In genomic region chr6:101251916-101252603, GRCm38 (mm10) we compare ENCODE assay signal across 11 mouse cellular contexts.
DNase-seq lines count a peak whose midpoint lies in the region; ATAC-seq lines count a peak whose summit lies in the region.
"Had no signal": no experiment of that assay in that cellular context is flagged by ENCODE, and none has a peak within 500 bp of the region (broad histone marks: within the 10 kb centered on the region; RNA-seq: fewer than 3 reads in every experiment).

No protein-coding gene starts in this region.

- no peak overlapping the region for H3K4me2 ChIP-seq in kidney, embryonic 15.5 days
- H3K4me2 ChIP-seq: limb, embryonic 15.5 days had no signal

- H3K27me3 ChIP-seq in kidney, embryonic 15.5 days, result no peaks in the 10 kb centered on the region
- H3K27me3 ChIP-seq: CH12.LX; limb, embryonic 15.5 days; megakaryocyte, embryonic 14.5 days had no signal

- intact Hi-C loops in left cerebral cortex, postnatal 14 days (cut with DNase I), result loop anchor here (10.0 kb wide), 1 partner anchor 577 kb away; the partner anchor contains the start of gene Shq1

- H3K36me3 ChIP-seq in kidney, embryonic 15.5 days, result no peaks in the 10 kb centered on the region
- H3K36me3 ChIP-seq: limb, embryonic 15.5 days had no signal

- ATAC-seq in kidney, embryonic 15.5 days (replicated peaks; ENCODE audit: low FRiP score), result no peak

- WGBS in kidney, embryonic 15.5 days, result 59% methylated on average over 12 of the region's 12 CpGs

- peak overlapping the region; percentile 68; the same call in 1 of the 2 replicates for H3K27ac ChIP-seq in kidney, embryonic 15.5 days

- H3K4me1 ChIP-seq in kidney, embryonic 15.5 days, result peaks cover 47% of the 10 kb centered on the region
- H3K4me1 ChIP-seq: megakaryocyte, embryonic 14.5 days had no signal

- no peak overlapping the region for H3K9ac ChIP-seq in kidney, embryonic 15.5 days
- H3K9ac ChIP-seq: limb, embryonic 15.5 days had no signal

- no peaks in the 10 kb centered on the region for H3K9me3 ChIP-seq in kidney, embryonic 15.5 days (replicated peaks)
- H3K9me3 ChIP-seq: limb, embryonic 15.5 days; megakaryocyte, embryonic 14.5 days had no signal

- no peak overlapping the region for H3K4me3 ChIP-seq in kidney, embryonic 15.5 days (replicated peaks)
- H3K4me3 ChIP-seq: limb, embryonic 15.5 days; megakaryocyte, embryonic 14.5 days had no signal

- no peak for DNase-seq in kidney, postnatal 25 days
- peak; percentile 67 to 69 for DNase-seq in right cerebral cortex, adult 2 months (ENCODE audit: low spot score in 2 of 2)
- no peak for DNase-seq in right cerebral cortex, postnatal 4 days
- peak; percentile 41 to 56 for DNase-seq in left cerebral cortex, postnatal 14 days (ENCODE audit: low spot score in 2 of 2)
- no peak for DNase-seq in gastrocnemius, adult 18-20 months (ENCODE audit: low spot score)
- no peak for DNase-seq in adrenal gland, postnatal 36 days
- DNase-seq: kidney, adult 8-10 months had no signal

Comparison
In these comparisons a context has a peak if more than half of its experiments do, and no peak if none do; other contexts are left out.
1. DNase-seq: peak in right cerebral cortex, adult 2 months (2 of 2) and left cerebral cortex, postnatal 14 days (2 of 2); none in kidney, postnatal 25 days (0 of 2), right cerebral cortex, postnatal 4 days (single experiment), gastrocnemius, adult 18-20 months (single experiment) and adrenal gland, postnatal 36 days (0 of 2).